Mouse (Mus musculus): ENCODE measurements around the gene Nod2. TPM values are rescaled to one million over a fixed set of nuclear protein-coding genes. Genes with fewer than 3 reads are reported as not detected.

Nod2 gene
- polyA plus RNA-seq, 1 experiment from 2014 or later = 0.12 TPM

GRCm38 (mm10) chr8:88723256-88723963, 76.3 kb downstream of the Nod2 start:
- no peak overlapping the region for H3K9ac ChIP-seq
- H3K4me1 ChIP-seq (replicated peaks) = no peaks in the 10 kb centered on the region
- H3K27ac ChIP-seq = no peak overlapping the region
- H3K4me3 ChIP-seq = no peak overlapping the region
- H3K27me3 ChIP-seq = no peaks in the 10 kb centered on the region
- no peak overlapping the region for H3K4me2 ChIP-seq
- H3K36me3 ChIP-seq = peaks cover 38% of the 10 kb centered on the region
- 95% methylated on average over 2 of the region's 2 CpGs for WGBS
- ATAC-seq (ENCODE audit: low FRiP score) = no peak
- H3K9me3 ChIP-seq = no peaks in the 10 kb centered on the region

Other genes starting within 250 kb of the Nod2 start
- 53.8 and 76.0 TPM in 2 replicates for gene Nkd1, start 126.0 kb upstream of the Nod2 start, polyA plus RNA-seq (2015; fragmentation: Nextera tagmentation; extraction: Ambion mirVana)
- gene Snx20, start 11.2 kb upstream of the Nod2 start, polyA plus RNA-seq (2015; fragmentation: Nextera tagmentation; extraction: Ambion mirVana) = 1.2 and 1.3 TPM in 2 replicates
- gene Cyld, start 49.7 kb downstream of the Nod2 start, polyA plus RNA-seq (2015; fragmentation: Nextera tagmentation; extraction: Ambion mirVana) = 16.2 and 17.4 TPM in 2 replicates